Mouse (Mus musculus) lung, postnatal 0 days (tissue): ENCODE data around the gene Shc4.

Source experiments
- CTCF ChIP-seq: IDR thresholded peaks from 2 replicates; pipeline ENCODE4 v1.5.1; 2016; ENCODE audit warnings: antibody characterized with exemption, mild to moderate bottlenecking
- EP300 ChIP-seq: IDR thresholded peaks from 2 replicates; pipeline ENCODE4 v1.6.1; 2016; ENCODE audit warnings: antibody characterized with exemption, mild to moderate bottlenecking, control low read depth

DNA sequence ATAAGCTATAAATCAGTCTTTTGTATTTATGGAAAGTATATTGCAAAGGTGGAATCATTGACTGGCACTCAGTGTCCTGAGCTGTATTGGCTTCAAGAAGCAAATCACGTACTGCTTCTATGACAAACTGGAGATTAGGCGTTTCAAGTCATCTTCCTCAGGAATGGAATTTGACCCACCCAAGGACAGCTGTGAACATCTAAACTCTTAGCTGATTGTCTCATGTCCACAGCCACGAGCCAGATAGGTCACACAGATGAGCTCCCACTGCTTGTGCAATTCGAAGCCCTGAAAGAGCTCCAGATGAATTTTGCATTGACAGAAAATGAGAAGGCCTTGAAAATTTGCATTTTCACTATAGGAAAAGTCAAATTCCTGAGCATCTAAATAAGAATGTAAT lies 146.3 kb downstream of the Shc4 start:
- no peak for TF ChIP-seq EP300
- TF ChIP-seq CTCF = no peak
